Mouse (Mus musculus): Measurements from ENCODE around the gene Cpm.

DNA sequence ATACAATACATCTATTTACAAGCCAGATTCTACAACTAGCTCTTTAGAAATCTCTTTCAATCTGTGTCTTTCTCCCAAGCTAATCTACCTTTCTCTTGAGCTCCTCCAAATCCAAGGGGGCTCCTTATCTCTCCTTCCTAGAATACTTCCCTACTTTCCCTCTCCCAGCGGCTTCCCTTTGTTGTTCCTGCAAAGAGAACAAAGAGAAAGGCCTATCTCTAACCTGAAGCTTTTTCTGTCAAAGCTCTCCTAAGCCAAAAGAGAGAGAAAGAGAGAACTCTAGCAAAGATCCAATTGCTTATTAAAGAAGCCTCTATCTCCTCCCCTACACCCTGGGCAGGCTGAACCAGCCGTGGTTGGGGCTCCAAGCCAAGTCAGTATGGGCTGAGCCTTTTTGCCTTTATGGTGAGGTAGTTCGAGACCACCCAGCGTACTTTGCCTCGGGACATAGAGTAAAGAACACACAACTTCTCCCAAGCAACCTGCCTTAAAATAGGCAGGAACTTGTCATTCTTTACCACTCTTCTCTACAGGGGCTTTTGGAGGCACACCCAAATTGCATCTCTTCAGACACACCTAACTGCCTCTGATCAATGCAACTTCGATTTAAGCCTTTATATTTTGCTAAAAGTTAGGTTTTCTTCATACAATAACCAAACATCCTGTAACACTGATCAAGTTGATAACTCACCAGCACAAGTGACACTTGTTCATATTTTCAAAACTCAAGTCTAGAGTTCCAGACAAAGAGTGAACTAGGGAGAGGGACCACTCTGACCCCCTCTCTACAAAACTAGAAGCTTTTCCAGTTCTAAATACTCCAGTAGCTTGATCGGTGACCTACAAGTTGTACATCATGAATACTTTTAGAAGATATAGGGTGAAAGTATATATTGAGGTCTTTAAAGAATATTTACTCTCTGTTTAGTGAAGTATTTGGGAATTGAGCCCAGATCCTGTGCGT, 16.4 kb upstream of the Cpm start:
- TF ChIP-seq POLR2A (IDR thresholded peaks at IDR 0.05; ENCODE audit: insufficient read length, low read depth) (no peak), TCF3 (IDR thresholded peaks at IDR 0.05; ENCODE audit: insufficient read length, low read depth) (no peak), CEBPB (IDR thresholded peaks at IDR 0.05; ENCODE audit: insufficient read depth, poor library complexity, severe bottlenecking) (no peak), MYOG (IDR thresholded peaks at IDR 0.05; ENCODE audit: control insufficient read depth in 1 of 3, insufficient read depth in 1 of 3, insufficient read length in 2 of 3, low read depth in 2 of 3) (no peak), TCF12 (IDR thresholded peaks at IDR 0.05; ENCODE audit: insufficient read depth, poor library complexity, severe bottlenecking) (no peak)
